ENCODE assay signal across 13 mouse cellular contexts in genomic region chr5:142420317-142420716, GRCm38 (mm10).
"Had no signal": no experiment of that assay in that cellular context is flagged by ENCODE, and none has a peak within 500 bp of the region (broad histone marks: within the 10 kb centered on the region; RNA-seq: fewer than 3 reads in every experiment).

No protein-coding gene starts in this region.

- ATAC-seq: liver, postnatal 0 days had no signal

- H3K27ac ChIP-seq: limb, embryonic 12.5 days; liver, embryonic 13.5 days; lung, embryonic 15.5 days; macrophage; midbrain, embryonic 12.5 days had no signal

- H3K9me3 ChIP-seq: limb, embryonic 12.5 days; liver, embryonic 13.5 days; lung, embryonic 15.5 days; megakaryocyte, embryonic 14.5 days; midbrain, embryonic 12.5 days had no signal

- H3K27me3 ChIP-seq: limb, embryonic 12.5 days; liver, embryonic 13.5 days; lung, embryonic 15.5 days; megakaryocyte, embryonic 14.5 days; midbrain, embryonic 12.5 days had no signal

- DNase-seq: kidney, postnatal 10 days; kidney, postnatal 4 days; liver; liver, embryonic 13.5 days; liver, postnatal 0 days; lung, postnatal 14 days; right cerebral cortex, postnatal 14 days; thymus, postnatal 36 days had no signal

- H3K4me2 ChIP-seq: limb, embryonic 12.5 days; liver, embryonic 13.5 days; lung, embryonic 15.5 days; midbrain, embryonic 12.5 days had no signal

- H3K4me3 ChIP-seq: limb, embryonic 12.5 days; liver, embryonic 13.5 days; lung, embryonic 15.5 days; megakaryocyte, embryonic 14.5 days; midbrain, embryonic 12.5 days had no signal

- H3K9ac ChIP-seq: limb, embryonic 12.5 days; liver, embryonic 13.5 days; liver, postnatal 0 days; lung, embryonic 15.5 days; midbrain, embryonic 12.5 days had no signal
